In the genomic region with DNA sequence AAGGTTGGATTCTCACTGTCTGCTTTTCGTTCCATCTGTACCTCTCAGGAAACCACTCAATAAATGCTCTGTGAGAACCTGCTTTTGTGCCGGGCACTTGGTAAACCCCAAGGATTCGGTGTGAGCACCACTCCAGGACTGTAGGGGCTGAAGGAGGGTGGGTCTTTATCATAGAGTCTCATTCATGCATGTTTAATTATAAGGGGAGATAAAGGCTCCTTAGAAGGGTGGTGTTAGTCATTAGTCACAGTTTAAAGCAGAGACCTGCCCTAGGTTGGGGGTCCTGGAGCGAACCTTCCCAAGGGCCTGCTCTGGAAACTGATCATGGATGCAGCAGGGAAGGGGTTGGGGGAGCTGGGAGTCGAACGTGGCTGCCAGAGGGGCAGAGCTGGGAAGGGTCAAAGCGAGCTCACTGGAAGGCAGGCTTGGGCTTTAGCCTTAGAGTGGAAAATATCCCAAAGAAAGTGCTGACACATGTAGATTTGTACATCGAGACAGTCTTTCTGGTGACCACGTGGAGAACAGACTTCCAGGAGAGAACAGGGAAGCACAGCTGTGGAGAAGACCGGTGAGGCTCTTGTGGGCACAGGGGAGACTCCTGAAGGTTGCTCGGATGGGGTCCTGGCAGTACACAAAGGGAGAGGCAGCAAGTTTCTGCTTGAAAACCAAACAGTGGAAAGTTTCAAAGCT, we compare ENCODE assay signal across 10 mouse cellular contexts. TPM values are rescaled to one million over a fixed set of nuclear protein-coding genes. Genes with fewer than 3 reads are reported as not detected.
A peak's percentile ranks its signal among the peaks of the same experiment; 100 is the strongest.
DNase-seq lines count a peak whose midpoint lies in the region; ATAC-seq and TF ChIP-seq lines count a peak whose summit lies in the region.
"Had no signal": no experiment of that assay in that cellular context is flagged by ENCODE, and none has a peak within 500 bp of the region (broad histone marks: within the 10 kb centered on the region; RNA-seq: fewer than 3 reads in every experiment).

No protein-coding gene starts in this region.

- no peaks in the 10 kb centered on the region for H3K36me3 ChIP-seq in lung, embryonic 14.5 days (ENCODE audit: insufficient read depth)
- no peaks in the 10 kb centered on the region for H3K36me3 ChIP-seq in embryonic facial prominence, embryonic 10.5 days (replicated peaks)
- no peaks in the 10 kb centered on the region for H3K36me3 ChIP-seq in intestine, embryonic 16.5 days (ENCODE audit: control insufficient read depth, insufficient read depth, low read length)
- H3K36me3 ChIP-seq in hindbrain, embryonic 14.5 days (replicated peaks; ENCODE audit: control insufficient read depth, insufficient read depth), result no peaks in the 10 kb centered on the region
- H3K36me3 ChIP-seq: hindbrain, embryonic 15.5 days had no signal

- H3K4me3 ChIP-seq in lung, embryonic 14.5 days (ENCODE audit: low read depth, low read length), result no peak overlapping the region
- H3K4me3 ChIP-seq in embryonic facial prominence, embryonic 10.5 days, result no peak overlapping the region
- H3K4me3 ChIP-seq in intestine, embryonic 16.5 days (ENCODE audit: low read length), result no peak overlapping the region
- no peak overlapping the region for H3K4me3 ChIP-seq in olfactory bulb, adult 2 months (ENCODE audit: insufficient read depth, low read depth, low read length)
- no peak overlapping the region for H3K4me3 ChIP-seq in hindbrain, embryonic 14.5 days (replicated peaks; ENCODE audit: low read length)
- H3K4me3 ChIP-seq: hindbrain, embryonic 15.5 days had no signal

- peak; percentile 54; the same call in 1 of the 2 replicates for ATAC-seq in lung, embryonic 14.5 days (ENCODE audit: insufficient read depth)
- ATAC-seq in intestine, embryonic 16.5 days, result peak; percentile 53
- ATAC-seq in hindbrain, embryonic 14.5 days (ENCODE audit: low FRiP score), result no peak

- H3K9ac ChIP-seq in lung, embryonic 14.5 days, result peak overlapping the region; percentile 21; the same call in 1 of the 2 replicates
- H3K9ac ChIP-seq in intestine, embryonic 16.5 days (ENCODE audit: low read depth, low read length), result no peak overlapping the region
- no peak overlapping the region for H3K9ac ChIP-seq in hindbrain, embryonic 14.5 days
- H3K9ac ChIP-seq: hindbrain, embryonic 15.5 days had no signal

- H3K27ac ChIP-seq in lung, embryonic 14.5 days (ENCODE audit: low read depth), result peak overlapping the region; percentile 97
- 0 out of 2 replicates have a peak overlapping the region, but pooled peaks have one; percentile 2 for H3K27ac ChIP-seq in embryonic facial prominence, embryonic 10.5 days (replicated peaks)
- peak overlapping the region; percentile 88 for H3K27ac ChIP-seq in intestine, embryonic 16.5 days (ENCODE audit: low read length)
- H3K27ac ChIP-seq in olfactory bulb, adult 2 months (ENCODE audit: insufficient read depth, low read depth, low read length), result peak overlapping the region; percentile 14; the same call in 1 of the 2 replicates
- H3K27ac ChIP-seq in hindbrain, embryonic 14.5 days, result no peak overlapping the region
- H3K27ac ChIP-seq: hindbrain, embryonic 15.5 days had no signal

- 0 out of 2 replicates have a peak overlapping the region, but pooled peaks have one; percentile 7 for H3K4me2 ChIP-seq in lung, embryonic 14.5 days
- H3K4me2 ChIP-seq in intestine, embryonic 16.5 days (ENCODE audit: low read depth, low read length), result no peak overlapping the region
- no peak overlapping the region for H3K4me2 ChIP-seq in hindbrain, embryonic 14.5 days (replicated peaks)
- H3K4me2 ChIP-seq: hindbrain, embryonic 15.5 days had no signal

- DNase-seq in lung, embryonic 14.5 days, result peak; percentile 62
- no peak for DNase-seq in lung, postnatal 36 days
- DNase-seq in embryonic facial prominence, embryonic 10.5 days (ENCODE audit: low spot score), result no peak
- DNase-seq in urinary bladder, postnatal 25 days (ENCODE audit: low spot score), result no peak
- DNase-seq in hindbrain, embryonic 14.5 days (ENCODE audit: low spot score), result no peak
- DNase-seq in layer of hippocampus, postnatal 14 days (ENCODE audit: low spot score in 2 of 2), result no peak
- DNase-seq: right cerebral cortex, postnatal 25 days had no signal

- no peak for TF ChIP-seq POLR2A in olfactory bulb, adult 2 months (IDR thresholded peaks at IDR 0.05; ENCODE audit: insufficient read depth, low read depth, low read length)

- peaks cover 33% of the 10 kb centered on the region for H3K4me1 ChIP-seq in lung, embryonic 14.5 days (ENCODE audit: insufficient read depth)
- H3K4me1 ChIP-seq in embryonic facial prominence, embryonic 10.5 days, result peaks cover 35% of the 10 kb centered on the region
- H3K4me1 ChIP-seq in intestine, embryonic 16.5 days (ENCODE audit: control insufficient read depth, insufficient read depth, low read length), result peaks cover 24% of the 10 kb centered on the region
- peaks cover 18% of the 10 kb centered on the region for H3K4me1 ChIP-seq in olfactory bulb, adult 2 months (ENCODE audit: control insufficient read depth, insufficient read depth, low read length)
- H3K4me1 ChIP-seq in hindbrain, embryonic 14.5 days (replicated peaks; ENCODE audit: control insufficient read depth, insufficient read depth, low read length), result no peaks in the 10 kb centered on the region; the same call in 1 of the 2 replicates
- H3K4me1 ChIP-seq: hindbrain, embryonic 15.5 days had no signal

- 40% methylated on average over 11 of the region's 11 CpGs for WGBS in lung, embryonic 14.5 days
- 67% methylated on average over 11 of the region's 11 CpGs for WGBS in embryonic facial prominence, embryonic 10.5 days
- 42% methylated on average over 11 of the region's 11 CpGs for WGBS in intestine, embryonic 16.5 days
- 55% methylated on average over 11 of the region's 11 CpGs for WGBS in olfactory bulb, adult 2 months
- 64% methylated on average over 11 of the region's 11 CpGs for WGBS in hindbrain, embryonic 14.5 days

- H3K9me3 ChIP-seq in lung, embryonic 14.5 days (ENCODE audit: low read depth, low read length), result no peaks in the 10 kb centered on the region
- no peaks in the 10 kb centered on the region for H3K9me3 ChIP-seq in embryonic facial prominence, embryonic 10.5 days
- no peaks in the 10 kb centered on the region for H3K9me3 ChIP-seq in intestine, embryonic 16.5 days (ENCODE audit: control insufficient read depth, low read length)
- H3K9me3 ChIP-seq in hindbrain, embryonic 14.5 days (ENCODE audit: control insufficient read depth, low read length), result no peaks in the 10 kb centered on the region
- H3K9me3 ChIP-seq: hindbrain, embryonic 15.5 days had no signal

- H3K27me3 ChIP-seq in lung, embryonic 14.5 days (ENCODE audit: insufficient read depth, low read length), result no peaks in the 10 kb centered on the region
- no peaks in the 10 kb centered on the region for H3K27me3 ChIP-seq in embryonic facial prominence, embryonic 10.5 days (replicated peaks; ENCODE audit: low read depth, poor library complexity, severe bottlenecking)
- no peaks in the 10 kb centered on the region for H3K27me3 ChIP-seq in intestine, embryonic 16.5 days (replicated peaks; ENCODE audit: control insufficient read depth, insufficient read depth, low read length)
- no peaks in the 10 kb centered on the region for H3K27me3 ChIP-seq in hindbrain, embryonic 14.5 days (ENCODE audit: control insufficient read depth, insufficient read depth, low read length)
- H3K27me3 ChIP-seq: hindbrain, embryonic 15.5 days had no signal

- TF ChIP-seq CTCF in lung, embryonic 14.5 days (IDR thresholded peaks at IDR 0.05; ENCODE audit: low read depth), result no peak
- no peak for TF ChIP-seq CTCF in olfactory bulb, adult 2 months (IDR thresholded peaks at IDR 0.05; ENCODE audit: insufficient read depth, low read depth, low read length)

RNA-seq across cellular contexts. Expression of a gene that starts 13.1 kb away (rescaled TPM):
- 8.7 and 9.8 TPM in 2 replicates for polyA plus RNA-seq in lung, embryonic 14.5 days (2014; fragmentation: Nextera tagmentation; extraction: Ambion mirVana)
- polyA plus RNA-seq in embryonic facial prominence, embryonic 10.5 days (2016; fragmentation: Nextera tagmentation; extraction: Ambion mirVana), result 9.0 and 9.8 TPM in 2 replicates
- 5.6 and 6.7 TPM in 2 replicates for polyA plus RNA-seq in intestine, embryonic 16.5 days (2015; fragmentation: Nextera tagmentation; extraction: Ambion mirVana)
- not detected in 2 replicates for polyA plus RNA-seq in olfactory bulb, adult 2 months (2012; ENCODE audit: insufficient read depth, insufficient read length, low replicate concordance, missing spikeins)
- 15.4 and 17.8 TPM in 2 replicates for polyA plus RNA-seq in hindbrain, embryonic 14.5 days (2014; fragmentation: Nextera tagmentation; extraction: Ambion mirVana)
- 10 to 100 TPM; 15.2 to 18.0 TPM for total RNA-seq in layer of hippocampus, postnatal 14 days (2021)

RNA-seq across cellular contexts. Expression of a gene that starts 42.5 kb away (rescaled TPM):
- polyA plus RNA-seq in lung, embryonic 14.5 days (2014; fragmentation: Nextera tagmentation; extraction: Ambion mirVana), result 656 and 719 TPM in 2 replicates
- 777 and 806 TPM in 2 replicates for polyA plus RNA-seq in embryonic facial prominence, embryonic 10.5 days (2016; fragmentation: Nextera tagmentation; extraction: Ambion mirVana)
- 763 and 818 TPM in 2 replicates for polyA plus RNA-seq in intestine, embryonic 16.5 days (2015; fragmentation: Nextera tagmentation; extraction: Ambion mirVana)
- not detected in 2 replicates for polyA plus RNA-seq in olfactory bulb, adult 2 months (2012; ENCODE audit: insufficient read depth, insufficient read length, low replicate concordance, missing spikeins)
- polyA plus RNA-seq in hindbrain, embryonic 14.5 days (2014; fragmentation: Nextera tagmentation; extraction: Ambion mirVana), result 215 and 261 TPM in 2 replicates
- 10 to 100 TPM; 49.5 to 53.1 TPM for total RNA-seq in layer of hippocampus, postnatal 14 days (2021)

Comparison
In these comparisons a context has a peak if more than half of its experiments do, and no peak if none do; other contexts are left out.
1. RNA of a gene that starts 42.5 kb away (polyA plus RNA-seq): 763 to 818 TPM in intestine, embryonic 16.5 days, 777 to 806 TPM in embryonic facial prominence, embryonic 10.5 days, 656 to 719 TPM in lung, embryonic 14.5 days and 215 to 261 TPM in hindbrain, embryonic 14.5 days; not detected in olfactory bulb, adult 2 months; every median in the first group is over 100 times any median in the second.